Mouse (Mus musculus): ENCODE results near the gene Arl8b.

DNA sequence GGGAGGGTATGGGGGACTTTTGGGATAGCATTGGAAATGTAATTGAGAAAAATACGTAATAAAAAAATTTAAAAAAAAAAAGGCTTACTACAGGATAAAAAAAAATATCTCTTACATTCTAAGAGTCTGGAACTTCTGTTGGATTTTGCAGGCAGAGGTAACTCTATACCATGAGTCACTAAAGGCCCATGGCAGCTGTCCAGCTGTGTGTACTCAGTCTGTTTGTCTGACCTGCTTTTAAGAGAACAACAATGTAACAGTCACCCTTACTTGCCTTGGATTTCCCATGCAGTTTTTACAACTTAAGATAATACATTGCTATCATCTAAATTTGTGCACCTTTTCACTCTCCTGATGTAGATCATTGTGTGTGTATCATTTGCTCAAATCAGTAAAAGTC is 28.5 kb upstream of the Arl8b start:
- TF ChIP-seq CTCF (IDR thresholded peaks at IDR 0.05 in 2 of 3, conservative IDR thresholded peaks at IDR 0.05 in 1 of 3; ENCODE audit: control insufficient read depth in 1 of 3, insufficient read depth in 1 of 3, low read depth in 2 of 3, low read length in 3 of 3, poor library complexity in 1 of 3, severe bottlenecking in 1 of 3) (no peak), EP300 (IDR thresholded peaks at IDR 0.05; ENCODE audit: low read depth in 1 of 2, low read length in 2 of 2) (no peak), JUND (IDR thresholded peaks at IDR 0.05; ENCODE audit: low read depth, low read length) (no peak)
